Mouse (Mus musculus) myocyte (in vitro differentiated cells): ENCODE data around the gene Arvcf.

Source experiments
- CEBPB ChIP-seq: IDR thresholded peaks from 2 replicates; pipeline ENCODE4 v1.6.1; 2011; ENCODE audit warnings: mild to moderate bottlenecking, moderate library complexity; ENCODE audit not compliant: poor library complexity, insufficient read depth, severe bottlenecking
- E2F4 ChIP-seq: IDR thresholded peaks from one replicate; pipeline ENCODE4 v1.6.1; 2011; ENCODE audit warnings: mild to moderate bottlenecking, control low read depth, moderate library complexity; ENCODE audit not compliant: insufficient read depth
- MAX ChIP-seq: IDR thresholded peaks from one replicate; pipeline ENCODE4 v1.6.1; 2011; ENCODE audit warnings: low read depth, mild to moderate bottlenecking, control low read depth
- MYOD1 ChIP-seq, 3 experiments: IDR thresholded peaks; one replicate each; pipeline ENCODE4 v1.6.1; 2011; ENCODE audit warnings: control low read depth in 2 of 3, low read depth in 2 of 3, mild to moderate bottlenecking in 2 of 3, moderate library complexity in 1 of 3; ENCODE audit not compliant: insufficient read length in 2 of 3, control insufficient read depth in 1 of 3
- MYOG ChIP-seq, 3 experiments: IDR thresholded peaks; one replicate each; pipeline ENCODE4 v1.6.1; 2011; ENCODE audit warnings: control low read depth in 2 of 3, low read depth in 2 of 3, mild to moderate bottlenecking in 2 of 3; ENCODE audit not compliant: insufficient read length in 2 of 3, control insufficient read depth in 1 of 3, insufficient read depth in 1 of 3
- POLR2A ChIP-seq: IDR thresholded peaks from one replicate; pipeline ENCODE4 v1.6.1; 2011; ENCODE audit warnings: low read depth, mild to moderate bottlenecking, control low read depth, moderate library complexity; ENCODE audit not compliant: insufficient read length
- POLR2AphosphoS2 ChIP-seq: IDR thresholded peaks from one replicate; pipeline ENCODE4 v1.6.1; 2011; ENCODE audit warnings: low read depth, control low read depth; ENCODE audit not compliant: insufficient read length
- REST ChIP-seq: IDR thresholded peaks from one replicate; pipeline ENCODE4 v1.6.1; 2011; ENCODE audit warnings: mild to moderate bottlenecking, control low read depth, moderate library complexity; ENCODE audit not compliant: insufficient read depth, insufficient read length
- TCF12 ChIP-seq: IDR thresholded peaks from one replicate; pipeline ENCODE4 v1.6.1; 2011; ENCODE audit warnings: mild to moderate bottlenecking, control low read depth; ENCODE audit not compliant: poor library complexity, insufficient read depth, severe bottlenecking
- USF1 ChIP-seq: IDR thresholded peaks from one replicate; pipeline ENCODE4 v1.6.1; 2011; ENCODE audit warnings: low read depth, mild to moderate bottlenecking, control low read depth, moderate library complexity

GRCm38 (mm10) chr16:18425475-18426214, 77.7 kb downstream of the Arvcf start:
- TF ChIP-seq TCF12, result no peak
- TF ChIP-seq MAX, result no peak
- TF ChIP-seq POLR2A, result no peak
- TF ChIP-seq MYOD1 (IDR thresholded peaks at IDR 0.05; ENCODE audit: control insufficient read depth in 1 of 3, insufficient read length in 2 of 3, low read depth in 2 of 3), result no peak
- TF ChIP-seq USF1, result no peak
- TF ChIP-seq E2F4, result no peak
- TF ChIP-seq POLR2AphosphoS2, result no peak
- TF ChIP-seq CEBPB, result no peak
- TF ChIP-seq REST, result no peak
- TF ChIP-seq MYOG (IDR thresholded peaks at IDR 0.05; ENCODE audit: control insufficient read depth in 1 of 3, insufficient read depth in 1 of 3, insufficient read length in 2 of 3, low read depth in 2 of 3), result no peak
